Mouse (Mus musculus) left cerebral cortex, postnatal 25 days (tissue): ENCODE measurements around the gene Fxyd2. TPM values are rescaled to one million over a fixed set of nuclear protein-coding genes. Genes with fewer than 3 reads are reported as not detected.

ENCODE experiments used
- DNase-seq, 2 experiments: peaks; one replicate each; pipeline ENCODE4 v3.0.0; 2022; ENCODE audit warnings: low spot score in 2 of 2, mixed read lengths in 1 of 2
- intact Hi-C: fragments of 180-260 bp; cut with DNase I; formaldehyde crosslinking; loops from one replicate; pipeline ENCODE4 v1.15.1; 2025
- total RNA-seq, 2 experiments: library from RNA; stranded (reverse); gene quantifications; 2 replicates each; pipeline ENCODE4 v1.2.3; 2021

The Fxyd2 gene
- total RNA-seq, 2 experiments from 2014 or later = 7.2 to 13.1 TPM

DNA sequence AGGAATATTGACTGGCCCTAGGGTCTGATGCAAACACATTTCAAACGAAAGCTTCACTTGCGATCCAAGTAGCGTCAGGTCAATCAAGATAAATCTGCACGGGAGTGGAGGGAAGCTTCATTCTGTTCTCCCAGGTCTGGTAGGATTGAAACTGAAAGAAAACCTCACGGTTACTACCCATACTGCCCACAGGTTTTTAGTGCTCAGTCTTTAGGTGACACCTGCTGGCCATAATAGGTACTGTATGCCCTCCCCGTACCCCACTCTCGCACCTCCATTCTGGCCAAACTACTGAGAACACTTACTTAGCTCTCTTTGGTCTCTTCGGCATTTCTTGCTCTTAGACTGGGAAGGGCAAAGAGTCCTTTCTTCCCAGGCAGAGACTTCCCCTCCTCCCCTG lies 17.8 kb downstream of the Fxyd2 start:
- intact Hi-C loops = loop anchor here (2.0 to 10.0 kb wide), 4 partner anchors 285 to 488 kb away; partner anchors contain the start of genes Cep164, Pcsk7 and Rnf214
- DNase-seq = peak; percentile 47 to 56

DNA sequence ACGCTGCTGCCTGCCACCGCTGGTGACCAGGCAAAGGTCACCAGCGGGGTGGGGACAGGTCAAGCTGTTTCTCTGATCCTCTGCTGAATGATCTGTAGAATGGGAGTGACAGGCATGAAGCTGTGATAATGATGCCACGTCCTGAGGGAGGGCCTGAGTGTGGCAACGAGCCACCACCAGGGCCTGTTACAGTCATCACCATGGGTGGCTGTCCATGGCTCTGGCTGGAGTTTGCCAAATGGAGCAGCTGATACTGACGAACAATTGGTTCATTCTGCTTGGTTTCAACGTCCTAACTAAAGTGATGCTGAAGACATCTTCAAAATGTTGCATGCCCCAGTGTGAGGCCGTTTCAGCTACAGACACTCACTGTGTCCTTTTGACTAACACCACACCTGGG lies 18.8 kb downstream of the Fxyd2 start:
- DNase-seq = no peak
- intact Hi-C loops = loop anchor here (5.0 to 10.0 kb wide), 3 partner anchors 284 to 487 kb away; partner anchors contain the start of genes Cep164, Pcsk7 and Rnf214

DNA sequence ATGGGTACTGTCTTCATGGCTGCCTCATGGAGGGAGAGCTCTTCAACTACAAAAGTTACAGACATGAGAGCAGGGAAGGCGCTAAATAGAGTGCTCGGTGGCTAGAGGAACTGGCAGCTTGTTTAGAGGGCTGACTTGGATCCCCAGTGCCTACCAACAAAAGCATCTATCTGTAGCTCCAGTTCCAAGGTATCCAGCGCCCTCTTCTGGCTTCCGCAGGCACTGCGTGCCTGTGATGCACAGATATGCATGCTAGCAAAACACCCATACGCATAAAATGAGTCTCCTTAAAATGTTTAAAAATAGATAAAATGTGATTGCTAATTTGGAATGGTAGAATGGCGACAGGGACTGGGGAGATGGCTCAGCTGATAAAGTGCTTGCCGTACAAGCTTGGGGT lies 21.7 kb downstream of the Fxyd2 start:
- intact Hi-C loops = no loop called here

DNA sequence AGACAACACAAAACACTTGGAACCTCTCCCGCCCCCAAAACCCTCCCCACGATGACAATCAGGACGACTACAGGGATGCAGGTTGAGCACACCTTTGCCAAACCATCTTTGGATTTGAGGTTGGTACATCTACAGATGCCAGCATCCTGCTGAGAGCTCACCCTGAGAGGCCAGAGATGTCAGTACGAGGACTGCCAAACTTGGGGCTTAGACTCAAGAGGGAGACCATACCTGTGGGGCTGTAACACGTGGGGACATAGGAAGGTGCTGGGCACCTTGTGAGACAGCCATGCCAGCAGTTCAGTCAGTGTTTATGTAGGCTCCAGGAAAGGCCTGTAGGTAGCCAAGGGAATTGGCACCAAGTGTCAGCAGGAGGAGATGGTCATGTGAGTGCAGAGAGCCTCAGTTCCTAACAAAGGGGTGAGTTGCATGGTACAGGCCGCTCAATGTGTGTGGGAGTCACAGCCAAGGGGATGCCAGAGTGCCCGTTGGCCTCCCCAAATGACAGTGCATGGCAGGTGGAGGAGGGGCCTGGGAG lies 23.4 kb downstream of the Fxyd2 start:
- DNase-seq = no peak
- intact Hi-C loops = no loop called here

More for the DNA sequence above, 21.7 kb downstream of the Fxyd2 start:
- no peak for DNase-seq

DNA sequence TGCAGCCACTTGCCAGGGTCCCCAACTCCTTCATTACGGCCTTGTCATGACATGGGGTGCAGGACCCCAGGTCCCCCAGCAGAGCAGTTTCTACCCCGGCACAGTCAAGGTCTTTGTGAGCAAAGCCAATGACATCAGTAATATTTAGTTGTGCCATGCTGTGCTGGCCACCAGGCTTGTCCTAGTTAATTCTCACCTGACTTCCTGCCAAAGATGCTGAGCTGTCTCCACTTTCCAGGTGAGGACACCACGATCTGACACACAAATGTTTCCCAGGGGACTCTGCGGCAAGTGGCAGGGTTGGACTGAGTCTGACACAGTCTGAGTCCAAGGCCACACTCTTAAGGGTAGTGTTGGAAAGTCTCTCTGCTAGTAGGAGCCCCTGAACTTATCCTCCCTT lies 27.0 kb downstream of the Fxyd2 start, which contains the start of gene Dscaml1:
TSS of gene Dscaml1 (plus strand) at position 173 of the 400 bp plus-strand sequence.
- DNase-seq = no peak
- intact Hi-C loops = no loop called here

DNA sequence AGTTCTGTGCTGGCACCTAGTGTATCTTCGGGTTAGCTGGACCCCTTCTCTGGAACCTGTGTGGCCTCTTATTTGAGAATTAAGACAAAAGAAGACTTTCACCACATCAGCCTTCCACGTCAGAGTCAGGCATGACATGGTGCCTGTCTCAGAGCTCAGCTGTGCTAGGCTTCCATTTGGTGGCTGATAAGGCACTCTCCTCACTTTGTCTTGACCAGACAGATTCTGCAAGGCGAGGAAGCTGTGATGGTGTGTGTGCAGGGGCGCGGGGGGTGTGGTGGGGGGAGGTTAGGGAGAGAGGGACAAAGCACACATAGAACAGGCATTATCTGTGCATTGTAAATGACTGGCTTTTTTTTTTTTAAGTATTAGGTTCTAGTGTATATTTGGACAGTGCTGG lies 29.9 kb downstream of the Fxyd2 start:
- no peak for DNase-seq
- intact Hi-C loops = no loop called here

DNA sequence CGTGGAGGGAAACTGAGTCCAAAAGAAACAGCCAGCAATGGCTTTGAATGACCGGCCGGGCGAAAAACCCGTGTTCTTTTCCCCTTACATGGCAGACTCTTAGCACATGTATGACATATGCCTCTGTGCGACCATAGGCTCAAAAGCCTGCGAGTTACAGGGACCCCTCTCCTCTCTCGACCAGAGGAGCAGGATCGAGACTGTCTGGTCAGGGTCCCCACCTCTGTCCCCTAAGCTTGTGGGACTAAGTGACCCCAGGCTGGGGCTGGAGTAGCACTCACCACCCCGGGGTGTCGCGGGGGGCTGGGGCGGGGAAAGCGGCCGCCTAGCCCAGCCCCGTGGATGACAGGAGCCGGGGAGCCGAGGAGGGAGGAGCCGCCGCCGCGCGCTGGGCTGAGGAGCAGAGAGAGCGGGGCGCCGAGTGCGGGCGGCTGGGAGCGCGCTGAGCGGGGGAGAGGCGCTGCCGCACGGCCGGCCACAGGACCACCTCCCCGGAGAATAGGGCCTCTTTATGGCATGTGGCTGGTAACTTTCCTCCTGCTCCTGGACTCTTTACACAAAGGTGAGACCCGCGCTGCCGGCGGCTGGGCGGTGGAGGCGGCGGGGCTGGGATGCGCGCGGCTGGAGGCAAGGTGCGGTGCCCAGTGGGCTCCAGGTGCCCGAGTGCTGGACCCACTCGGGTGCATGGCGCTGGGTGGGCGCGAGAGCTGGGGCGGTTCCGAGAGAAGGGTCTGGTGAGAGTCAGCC lies 30.7 kb downstream of the Fxyd2 start:
- intact Hi-C loops = loop anchor here (5.0 kb wide), 2 partner anchors 87 to 157 kb away; no protein-coding TSS in a partner anchor
- DNase-seq = peak; percentile 59 to 69

DNA sequence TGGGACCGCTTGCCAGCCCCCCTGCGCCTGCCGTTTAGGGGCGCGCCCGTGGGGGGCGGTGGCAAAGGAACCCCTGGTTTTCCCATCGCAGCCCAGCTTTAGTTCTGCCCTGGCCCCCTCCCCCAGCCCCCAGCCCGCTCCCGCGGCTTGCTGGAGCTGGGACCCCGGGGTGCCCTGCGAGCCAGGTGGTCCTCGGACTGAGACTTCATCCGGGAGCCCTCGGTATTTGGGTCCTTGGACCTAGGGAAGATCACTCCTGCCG lies 31.2 kb downstream of the Fxyd2 start:
- no peak for DNase-seq
- intact Hi-C loops = loop anchor here (5.0 kb wide), 2 partner anchors 87 to 157 kb away; no protein-coding TSS in a partner anchor

DNA sequence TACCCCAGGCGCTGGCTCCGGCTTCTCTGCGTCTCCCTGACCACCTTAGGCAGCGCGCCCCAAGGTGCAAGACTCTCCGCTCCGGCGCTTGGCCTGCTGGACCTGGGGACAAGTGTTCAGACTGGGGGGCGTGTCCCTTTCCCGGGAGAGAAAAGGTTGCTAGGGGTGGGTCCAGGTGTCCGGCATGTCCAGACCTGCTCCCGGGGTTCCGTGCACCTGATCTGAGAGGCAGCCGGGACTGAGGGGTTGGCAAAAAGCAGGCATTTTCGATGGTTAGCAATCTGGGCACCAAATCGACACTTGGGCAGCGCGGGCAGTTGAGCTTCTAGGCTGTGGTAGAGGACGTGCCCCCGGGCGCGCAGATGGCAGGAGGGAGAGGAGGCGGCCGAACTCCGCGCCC lies 31.7 kb downstream of the Fxyd2 start:
- no peak for DNase-seq
- intact Hi-C loops = loop anchor here (5.0 kb wide), 2 partner anchors 86 to 156 kb away; no protein-coding TSS in a partner anchor

DNA sequence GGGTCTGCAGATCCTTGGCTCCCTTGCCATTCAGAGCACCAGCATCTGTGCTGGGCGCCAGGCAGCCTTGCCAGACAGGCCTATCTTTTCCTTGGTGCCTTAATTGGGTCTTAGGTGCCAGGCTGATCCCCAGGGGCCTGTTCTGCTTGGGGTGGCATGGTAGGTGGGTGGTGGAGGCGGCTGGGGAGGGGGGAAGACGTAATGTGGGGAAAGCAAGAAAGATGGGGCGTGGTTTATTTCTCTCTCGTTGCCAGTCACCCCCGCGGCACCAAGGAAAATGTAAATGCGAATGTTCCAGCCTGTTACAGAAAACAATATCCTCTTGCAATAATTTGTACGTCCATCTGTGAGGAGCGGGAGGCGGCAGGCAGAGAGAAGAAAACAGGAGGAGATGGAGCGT lies 33.2 kb downstream of the Fxyd2 start:
- DNase-seq = peak; percentile 64 to 72
- intact Hi-C loops = loop anchor here (1.0 to 5.0 kb wide), 4 partner anchors 38 to 155 kb away; no protein-coding TSS in a partner anchor

DNA sequence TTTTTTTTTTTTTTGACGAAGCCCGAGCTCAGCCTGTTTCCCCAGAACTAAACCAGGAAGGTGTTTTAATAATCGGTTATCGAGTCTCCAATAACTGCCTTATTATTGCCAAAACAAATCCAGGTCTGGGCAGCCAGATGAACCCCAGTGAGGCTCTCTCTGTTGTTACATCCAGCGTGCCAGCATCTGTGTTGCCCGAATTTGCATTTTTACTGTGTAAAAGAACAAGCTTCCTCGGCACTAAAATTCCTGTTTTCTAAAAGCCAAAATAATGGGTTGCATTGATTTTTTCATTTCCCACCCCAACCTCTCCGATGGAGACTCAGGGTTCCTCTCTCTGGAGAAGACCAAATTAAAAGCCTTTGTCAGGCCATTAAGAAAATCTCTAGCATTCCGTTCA lies 33.6 kb downstream of the Fxyd2 start:
- no peak for DNase-seq
- intact Hi-C loops = loop anchor here (2.0 to 5.0 kb wide), 3 partner anchors 38 to 154 kb away; no protein-coding TSS in a partner anchor

DNA sequence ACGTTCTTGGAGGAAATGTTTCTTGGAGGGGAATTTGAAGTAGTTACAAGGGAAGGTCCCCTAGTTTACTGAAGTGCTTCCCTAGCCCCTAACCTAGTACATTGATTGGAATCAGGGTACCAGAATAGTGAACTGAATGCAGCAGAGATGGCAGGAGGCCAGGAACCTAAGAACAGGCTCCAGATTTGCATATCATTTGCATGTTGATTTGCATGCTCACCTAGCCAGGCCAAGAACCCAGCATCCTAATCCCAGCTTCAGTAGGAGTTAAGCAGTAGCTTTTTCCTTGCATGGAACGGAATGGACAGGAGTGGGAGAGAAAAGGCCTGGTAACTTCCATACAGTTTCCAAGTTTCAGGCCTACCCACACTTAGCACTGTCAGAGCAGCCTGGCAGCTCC lies 34.7 kb downstream of the Fxyd2 start:
- intact Hi-C loops = loop anchor here (5.0 kb wide), 2 partner anchors 83 to 153 kb away; no protein-coding TSS in a partner anchor
- peak; percentile 36 to 66 for DNase-seq

DNA sequence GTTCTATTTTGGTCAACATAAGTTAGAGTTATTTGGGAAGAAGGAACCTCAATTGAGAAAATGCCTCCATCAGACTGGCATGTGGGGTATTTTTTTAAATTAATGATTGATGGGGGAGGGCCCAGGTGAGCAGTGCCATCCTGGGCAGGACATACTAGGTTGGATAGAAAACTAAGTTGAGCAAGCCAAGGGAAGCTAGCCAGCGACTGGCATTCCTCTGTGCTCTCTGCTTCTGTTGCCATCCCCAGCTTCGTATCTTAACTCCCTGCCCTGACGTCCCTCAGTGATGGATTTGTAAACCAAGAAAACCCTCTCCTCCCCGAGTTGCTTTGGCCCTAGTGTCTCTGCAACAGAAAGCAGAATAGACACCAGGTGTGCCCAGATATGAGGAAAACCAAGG lies 39.6 kb downstream of the Fxyd2 start:
- intact Hi-C loops = no loop called here
- DNase-seq = no peak

DNA sequence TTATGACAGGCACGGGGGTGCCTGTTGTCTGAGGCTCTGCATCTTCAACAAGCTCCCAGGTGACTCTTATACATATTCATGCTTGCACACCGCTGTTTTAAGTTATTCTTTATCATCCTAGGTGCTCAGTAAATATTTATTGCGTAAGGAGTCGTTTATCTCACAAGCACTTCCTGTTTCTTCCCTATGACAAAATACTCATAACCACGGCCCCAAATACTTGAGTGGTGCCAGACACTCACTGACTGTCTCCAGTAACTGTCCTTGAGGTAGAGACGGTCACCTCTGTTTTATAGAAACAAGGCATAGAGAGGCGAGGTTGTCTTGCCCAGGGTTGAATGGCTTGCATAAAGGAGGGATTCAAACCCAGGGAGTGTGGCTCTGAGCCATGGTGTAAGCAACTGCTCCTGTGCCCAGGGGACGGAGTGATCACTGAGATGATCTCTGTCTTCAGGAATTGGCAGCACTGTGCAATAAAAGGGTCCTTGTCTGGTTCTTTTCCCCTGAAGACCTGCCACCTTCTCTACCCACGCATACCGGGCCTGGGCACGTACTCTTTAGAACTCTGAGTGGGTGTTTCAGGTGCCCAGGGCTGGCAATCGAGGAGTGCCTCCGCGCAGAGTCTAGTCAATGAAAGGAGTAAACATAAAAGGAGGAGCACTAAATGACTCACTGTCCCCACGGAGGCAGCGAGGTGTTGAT lies 40.8 kb downstream of the Fxyd2 start:
- intact Hi-C loops = no loop called here
- DNase-seq = no peak

DNA sequence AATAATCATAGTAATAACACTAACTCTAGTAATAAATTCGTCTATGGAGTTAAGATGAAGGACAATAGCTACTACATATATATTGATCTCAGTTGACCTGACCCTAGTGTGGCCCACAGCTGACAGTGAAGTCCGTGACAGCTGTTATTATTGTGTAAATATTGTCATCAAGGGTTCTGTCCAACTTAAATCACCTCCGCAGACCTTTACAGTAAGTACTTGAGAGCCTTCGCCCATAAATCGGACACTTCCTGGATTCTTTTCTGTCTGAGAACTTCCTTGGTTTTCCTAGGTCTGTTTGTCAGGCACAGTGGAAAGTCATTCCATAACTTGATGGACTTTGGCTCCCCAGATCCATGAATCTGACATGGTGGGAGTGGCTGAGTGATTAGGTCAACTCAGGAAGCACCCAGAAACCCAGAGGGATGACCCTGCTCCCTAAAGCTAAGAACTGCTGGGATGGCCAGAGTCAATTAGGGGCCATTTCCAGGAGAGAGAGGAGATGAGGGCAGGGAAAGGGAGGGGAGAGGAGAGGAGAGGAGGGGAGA lies 44.9 kb downstream of the Fxyd2 start:
- intact Hi-C loops = no loop called here

DNA sequence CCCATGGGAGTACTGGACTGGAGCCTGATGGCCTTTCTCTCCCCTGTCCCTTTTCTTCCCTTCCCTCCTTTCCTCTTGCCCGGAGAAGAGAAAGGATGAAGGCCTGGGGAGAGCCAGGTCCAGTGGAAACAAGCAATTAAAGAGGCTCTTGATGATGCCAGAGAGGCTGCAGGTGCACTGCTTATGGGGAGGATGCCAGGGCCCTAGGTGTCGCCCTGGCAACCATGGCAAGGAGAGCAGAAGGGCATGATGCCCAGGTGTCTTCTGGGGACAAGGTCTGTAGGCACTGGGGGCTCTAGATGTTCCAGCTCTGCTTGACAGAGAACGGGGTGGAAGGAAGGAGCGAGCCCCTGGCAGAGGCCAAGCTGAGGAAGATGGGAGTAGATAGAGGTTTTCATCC lies 50.2 kb downstream of the Fxyd2 start:
- intact Hi-C loops = no loop called here
- no peak for DNase-seq

More for the DNA sequence above, 44.9 kb downstream of the Fxyd2 start:
- no peak for DNase-seq

DNA sequence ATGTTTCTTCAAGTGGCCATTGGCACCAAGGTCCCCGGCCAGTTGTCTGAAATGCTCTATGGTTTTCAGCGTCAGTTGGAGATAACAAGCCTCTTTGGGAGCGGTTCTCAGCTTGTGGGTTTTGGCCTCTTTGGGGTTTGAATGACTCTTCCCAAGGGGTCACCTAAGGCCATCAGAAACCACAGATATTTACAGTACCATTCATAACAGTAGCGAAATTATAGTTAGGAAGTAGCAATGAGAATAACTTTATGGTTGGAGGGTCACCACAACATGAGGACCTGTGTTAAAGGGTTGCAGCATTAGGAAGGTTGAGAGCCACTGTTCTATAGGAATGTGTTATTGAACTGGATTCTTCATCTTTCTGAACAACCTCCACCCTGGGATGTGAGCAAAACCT lies 51.9 kb downstream of the Fxyd2 start:
- intact Hi-C loops = no loop called here
- DNase-seq = no peak

DNA sequence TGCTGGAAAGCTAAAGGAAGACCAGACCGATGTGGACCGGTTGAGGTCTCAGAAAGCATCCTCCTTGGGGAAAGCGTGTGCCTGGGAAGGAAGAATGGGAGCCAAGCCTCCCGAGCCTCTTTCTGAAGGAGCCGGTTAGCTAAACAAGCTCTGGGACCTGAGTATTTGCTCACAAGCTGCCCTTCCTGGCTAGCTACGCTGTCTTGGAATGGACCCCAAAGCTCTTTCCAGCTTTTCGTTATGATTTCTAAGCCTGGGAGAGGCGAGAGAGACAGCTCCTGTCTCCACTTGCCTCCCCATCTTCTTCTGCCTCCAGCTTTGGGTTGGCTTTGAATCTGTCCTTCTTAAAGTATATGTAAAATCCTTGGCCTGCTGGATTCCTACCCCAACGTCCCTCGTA lies 54.6 kb downstream of the Fxyd2 start:
- no peak for DNase-seq
- intact Hi-C loops = no loop called here

DNA sequence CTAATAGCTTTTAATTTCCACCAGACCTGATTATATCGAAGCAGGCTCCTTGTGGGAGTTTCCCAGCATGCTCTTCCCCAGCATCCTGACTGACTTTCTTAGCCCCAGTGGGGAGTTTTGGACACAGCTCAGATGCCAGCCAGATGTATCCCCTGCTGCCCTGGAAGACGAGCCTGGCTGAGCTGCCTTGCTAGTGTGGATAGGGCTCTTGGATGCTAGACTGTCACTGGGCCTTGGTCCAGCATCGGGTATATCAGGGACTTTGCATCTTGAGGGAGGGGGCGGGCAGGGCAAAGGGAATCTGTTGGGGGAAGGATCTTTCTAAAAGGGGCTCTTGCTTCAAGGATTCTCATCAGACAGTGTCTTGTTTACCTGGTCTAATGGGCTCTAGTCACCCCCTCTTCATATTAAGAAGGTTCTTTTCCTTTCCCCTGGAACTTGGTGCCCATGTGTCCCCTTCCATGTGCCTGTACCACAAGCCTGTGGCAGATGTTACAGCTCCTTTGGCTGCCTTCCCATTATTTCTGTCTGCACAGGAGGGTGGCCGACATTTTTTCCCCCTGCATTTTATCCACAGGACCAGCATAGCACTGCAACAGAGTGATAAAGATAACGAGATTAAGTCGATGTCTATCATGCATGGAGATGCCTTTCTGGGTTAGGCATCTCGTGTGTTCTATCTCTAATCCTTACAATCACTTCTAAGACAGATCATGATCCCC lies 55.6 kb downstream of the Fxyd2 start:
- intact Hi-C loops = no loop called here
- no peak for DNase-seq

DNA sequence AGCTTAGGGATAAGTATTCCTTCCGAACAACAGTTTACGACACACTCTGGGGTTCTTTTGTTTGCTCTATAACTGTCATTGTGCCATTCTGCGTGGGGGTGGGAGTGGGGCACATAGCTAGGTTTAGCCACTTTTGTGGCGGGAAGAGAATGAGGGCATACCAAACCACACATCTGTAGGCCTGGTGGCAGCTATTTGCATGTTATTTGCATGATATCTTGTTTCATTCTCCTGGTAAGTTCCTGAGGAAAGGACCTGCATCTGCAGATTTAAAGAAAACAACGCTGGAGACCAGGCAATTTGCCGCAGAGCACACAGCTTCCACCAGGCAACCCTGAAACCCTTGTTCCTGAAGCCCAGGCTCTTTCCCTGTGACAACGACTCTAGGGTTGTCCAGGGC lies 57.7 kb downstream of the Fxyd2 start:
- DNase-seq = no peak
- intact Hi-C loops = no loop called here
